Mouse (Mus musculus): ENCODE measurements around the gene Hsp90ab1.

Gene Hsp90ab1

DNA sequence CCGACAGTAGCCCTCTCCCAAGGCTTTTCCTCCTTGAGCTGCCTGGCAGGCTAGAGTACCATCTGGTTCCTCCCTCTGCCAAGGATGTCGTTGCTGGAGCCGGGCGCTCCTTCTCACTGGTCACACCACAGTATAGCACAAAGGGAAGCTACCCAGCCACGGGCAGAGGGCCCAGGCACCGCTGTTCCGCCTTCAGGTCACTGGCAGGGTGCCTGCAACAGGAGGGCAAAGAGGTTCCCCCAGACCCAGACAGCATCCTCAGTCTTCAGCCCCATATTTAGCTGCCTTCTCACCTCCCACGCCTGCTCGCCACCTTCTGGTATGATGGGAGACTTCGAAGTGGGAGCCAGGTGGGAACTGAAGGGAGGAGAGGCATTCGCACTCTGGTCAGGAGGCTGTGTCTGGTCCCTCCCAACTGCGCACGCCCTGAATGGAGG lies 42.7 kb downstream of the Hsp90ab1 start:
- DNase-seq, result no peak

DNA sequence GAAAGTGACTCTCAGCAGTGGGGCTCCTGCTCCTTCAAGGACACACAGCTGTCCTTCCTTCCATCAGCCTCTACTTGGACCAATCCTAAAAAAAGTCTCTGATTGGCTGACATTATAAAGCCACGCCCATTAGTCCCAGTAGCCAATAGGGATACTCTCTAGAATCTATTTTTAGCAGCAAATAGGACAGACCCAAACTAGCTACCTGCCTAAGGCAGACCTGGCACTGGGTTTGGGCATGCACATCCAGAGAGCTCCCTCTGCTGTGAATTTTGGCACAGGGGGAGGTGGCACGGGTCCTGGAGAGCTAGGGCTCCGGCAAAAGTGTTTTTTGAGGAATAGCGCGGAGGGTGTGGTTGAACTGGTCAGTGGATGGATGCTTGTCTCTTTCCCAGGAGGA lies 46.5 kb downstream of the Hsp90ab1 start:
- no peak for DNase-seq

DNA sequence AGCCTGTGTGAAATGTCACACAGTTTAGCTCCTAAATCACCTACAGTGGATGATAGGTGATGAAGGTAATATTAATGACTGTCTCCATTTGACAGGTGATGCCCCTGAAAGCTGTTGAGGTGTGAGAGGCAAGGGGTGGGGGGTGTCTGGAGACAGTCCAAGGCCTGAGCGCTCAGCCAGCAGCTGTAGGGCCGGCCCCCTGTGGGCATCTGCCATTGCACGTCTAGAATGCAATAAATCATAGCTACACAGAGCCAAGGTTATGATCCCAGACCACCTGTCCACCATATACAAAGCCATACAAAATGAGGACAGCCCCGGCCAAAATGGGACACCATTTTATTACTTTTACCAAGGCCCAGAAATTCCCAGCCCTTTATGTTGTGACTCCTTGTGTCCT lies 48.1 kb downstream of the Hsp90ab1 start:
- no peak for DNase-seq

DNA sequence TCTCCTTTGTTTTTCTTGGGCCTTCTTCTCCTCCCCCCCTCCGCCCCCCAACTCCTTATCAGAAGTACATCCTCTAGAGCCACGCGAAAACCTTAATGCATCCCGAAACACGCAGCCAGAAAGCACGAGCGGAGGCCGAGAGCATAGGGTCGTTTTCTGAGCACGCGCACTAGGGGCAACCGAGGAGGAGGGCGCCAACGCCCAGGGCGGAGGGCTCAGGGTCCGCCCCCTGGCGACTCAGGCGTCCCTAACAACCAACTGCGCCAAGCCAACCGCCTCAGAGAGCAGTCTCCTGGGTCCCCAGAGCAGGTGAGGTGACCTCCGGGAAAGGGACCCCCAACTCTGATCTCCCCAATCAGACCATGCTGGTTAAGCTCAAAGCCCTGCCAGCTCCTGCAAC lies 49.8 kb downstream of the Hsp90ab1 start, which contains the start of gene Tcte1:
Gene Tcte1, plus strand, starts transcription at position 172 of the 400 bp plus-strand sequence.
- DNase-seq, result peak; percentile 27

DNA sequence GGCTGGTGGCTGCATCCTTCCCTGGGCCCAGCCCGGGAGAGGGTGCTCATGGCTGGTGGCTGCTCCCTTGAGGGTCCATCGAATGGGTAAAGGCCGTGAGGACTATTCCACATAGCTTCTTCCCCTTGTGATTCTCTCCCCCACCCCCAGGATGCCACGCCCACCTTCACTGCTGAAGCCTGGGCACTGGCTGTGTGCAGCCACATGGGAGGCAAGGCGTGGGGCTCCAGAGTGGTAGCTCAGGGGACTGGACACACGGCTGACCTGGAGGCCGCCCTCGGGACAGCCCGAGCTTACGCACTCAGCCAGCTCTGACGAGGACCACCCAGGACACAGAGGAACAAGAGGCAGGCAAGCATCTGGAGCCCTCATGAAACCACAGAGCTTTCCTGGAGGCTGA lies 52.9 kb downstream of the Hsp90ab1 start:
- no peak for DNase-seq

DNA sequence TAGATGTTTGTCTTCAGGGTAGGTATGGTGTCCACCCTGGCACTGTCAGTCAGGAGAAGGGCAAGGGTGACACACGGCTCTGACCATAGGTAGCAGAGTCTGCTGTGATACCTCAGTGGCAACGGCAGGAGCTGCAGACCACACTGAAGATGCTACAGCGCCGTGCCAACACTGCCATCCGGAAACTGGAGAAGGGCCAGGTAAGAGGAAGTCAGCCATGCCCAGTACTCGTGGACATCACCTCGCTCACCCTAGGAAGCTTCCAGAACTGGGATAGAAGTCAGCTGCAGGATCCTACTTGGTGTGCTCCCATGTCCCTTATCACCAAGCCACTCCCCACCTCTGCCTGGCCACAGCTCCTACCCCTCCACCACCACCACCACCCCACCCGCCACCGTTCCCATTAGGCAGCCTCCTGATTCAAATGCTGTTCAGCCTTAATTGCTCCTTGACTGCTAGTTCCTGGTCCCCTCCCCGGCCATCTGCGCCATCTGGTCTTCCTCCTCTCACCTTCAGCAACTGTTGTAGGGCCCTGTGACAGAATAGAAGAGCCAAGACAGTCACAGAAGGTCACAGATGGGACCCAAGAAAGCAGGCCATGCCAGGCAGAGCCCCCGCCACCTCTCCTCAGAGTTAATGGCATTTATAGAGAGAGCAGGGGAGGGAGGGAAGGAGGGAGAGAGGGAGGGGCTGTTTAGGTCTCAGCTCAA lies 54.1 kb downstream of the Hsp90ab1 start:
- no peak for DNase-seq

Data from lung, postnatal 10 days (tissue).